ENCODE assay signal across 19 mouse cellular contexts in genomic region chr1:174909834-174910233, GRCm38 (mm10). TPM values are rescaled to one million over a fixed set of nuclear protein-coding genes. Genes with fewer than 3 reads are reported as not detected.
"Had no signal": no experiment of that assay in that cellular context is flagged by ENCODE, and none has a peak within 500 bp of the region (broad histone marks: within the 10 kb centered on the region; RNA-seq: fewer than 3 reads in every experiment).

No protein-coding gene starts in this region.

- H3K27me3 ChIP-seq: midbrain, embryonic 12.5 days; neural tube, embryonic 12.5 days; stomach, embryonic 15.5 days had no signal

- H3K4me1 ChIP-seq: midbrain, embryonic 10.5 days; midbrain, embryonic 12.5 days; neural tube, embryonic 12.5 days; stomach, embryonic 15.5 days had no signal

- H3K9me3 ChIP-seq: midbrain, embryonic 10.5 days; midbrain, embryonic 12.5 days; neural tube, embryonic 12.5 days; stomach, embryonic 15.5 days had no signal

- H3K4me2 ChIP-seq: lung, embryonic 14.5 days; midbrain, embryonic 12.5 days; neural tube, embryonic 12.5 days; stomach, embryonic 15.5 days had no signal

- H3K36me3 ChIP-seq: midbrain, embryonic 10.5 days; midbrain, embryonic 12.5 days; neural tube, embryonic 12.5 days; stomach, embryonic 15.5 days had no signal

- H3K27ac ChIP-seq: midbrain, embryonic 10.5 days; midbrain, embryonic 12.5 days; neural tube, embryonic 12.5 days; stomach, embryonic 15.5 days; stomach, postnatal 0 days had no signal

- H3K4me3 ChIP-seq: midbrain, embryonic 10.5 days; midbrain, embryonic 12.5 days; neural tube, embryonic 12.5 days; stomach, embryonic 15.5 days had no signal

- DNase-seq: lung, adult 18-20 months; lung, postnatal 10 days; lung, postnatal 4 days; midbrain, embryonic 14.5 days; right cerebral cortex, postnatal 14 days; thymus, adult 18-20 months; thymus, postnatal 14 days; thymus, postnatal 36 days had no signal

- H3K9ac ChIP-seq: lung, embryonic 14.5 days; midbrain, embryonic 12.5 days; neural tube, embryonic 12.5 days; stomach, embryonic 15.5 days had no signal

- ATAC-seq: midbrain, embryonic 16.5 days had no signal

RNA-seq across cellular contexts. Expression of gene Grem2, which starts 11.8 kb away (rescaled TPM):
- total RNA-seq: megakaryocyte, adult 5-6 weeks; megakaryocyte-erythroid progenitor cell, adult 5-6 weeks; monocyte, adult 5-6 weeks; neutrophil, adult 5-6 weeks had no signal
